Mouse (Mus musculus) lung, adult 2 months (tissue): ENCODE data around the gene Arnt2.

Experiments
- CTCF ChIP-seq: fragments of 200-500 bp; IDR thresholded peaks from 2 replicates; pipeline ENCODE4 v1.5.1; 2011; ENCODE audit warnings: mild to moderate bottlenecking, low read length, control low read depth; ENCODE audit not compliant: insufficient read depth
- POLR2A ChIP-seq: fragments of 200-500 bp; IDR thresholded peaks from 2 replicates; pipeline ENCODE4 v1.6.1; 2011; ENCODE audit warnings: low read depth, mild to moderate bottlenecking, control low read depth, low read length, borderline replicate concordance; ENCODE audit errors: extremely low read depth

DNA sequence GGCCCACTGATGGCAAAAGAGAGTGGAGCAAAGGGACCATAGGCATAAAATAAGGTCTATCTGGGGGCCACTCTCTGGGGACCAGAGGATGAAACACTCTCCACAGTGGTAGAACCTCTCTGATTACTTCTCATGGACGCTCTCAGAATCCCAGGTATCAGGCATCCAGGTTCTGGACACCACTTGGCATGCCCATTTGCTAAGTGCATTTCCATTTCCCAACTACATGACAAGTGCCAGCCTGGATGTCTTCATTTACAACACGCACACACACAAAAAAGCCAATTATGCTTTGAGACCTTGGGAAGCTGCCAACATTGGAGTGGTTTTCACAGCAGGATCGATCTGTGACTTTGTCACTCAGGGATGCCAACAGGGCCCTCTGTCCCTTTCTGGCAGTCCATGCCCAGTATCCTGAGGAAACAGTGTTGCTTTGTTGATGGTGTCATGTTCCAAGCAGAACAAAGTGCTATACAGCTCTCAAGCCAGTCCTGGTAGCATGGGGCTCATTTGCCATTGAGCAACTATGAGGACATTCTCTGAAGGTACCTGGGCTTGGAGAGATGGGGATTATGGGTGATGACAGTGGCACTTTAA lies 102.5 kb downstream of the Arnt2 start:
- TF ChIP-seq CTCF (no peak), POLR2A (no peak)
